Comparison of ENCODE assay signal across 18 mouse cellular contexts in the genomic region with DNA sequence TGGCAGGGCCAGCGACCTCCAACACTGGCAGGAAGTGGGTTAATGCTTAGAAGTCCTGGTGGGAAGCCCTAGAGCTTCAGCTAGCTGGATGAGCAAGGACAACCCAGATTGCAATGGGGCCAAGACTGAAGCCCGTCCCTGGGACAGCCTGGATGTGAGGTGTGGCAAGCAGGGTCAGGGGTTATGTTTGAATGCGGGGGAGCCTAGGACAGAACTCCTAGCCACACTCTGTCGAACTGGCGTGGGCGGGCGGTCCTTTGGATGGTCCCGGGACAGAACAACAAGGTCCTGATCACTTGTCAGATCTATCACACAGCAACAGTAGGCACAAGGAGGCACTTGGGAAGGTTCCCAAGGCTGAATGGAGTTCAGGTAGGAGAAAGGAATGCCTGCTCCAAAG.
DNase-seq lines count a peak whose midpoint lies in the region; ATAC-seq lines count a peak whose summit lies in the region.
"Had no signal": no experiment of that assay in that cellular context is flagged by ENCODE, and none has a peak within 500 bp of the region (broad histone marks: within the 10 kb centered on the region; RNA-seq: fewer than 3 reads in every experiment).

No protein-coding gene starts in this region.

- peak; percentile 26; the same call in 1 of the 2 replicates for ATAC-seq in liver, embryonic 12.5 days
- peak; percentile 72 for ATAC-seq in liver, embryonic 16.5 days (ENCODE audit: low read depth)
- ATAC-seq: forebrain, embryonic 13.5 days; forebrain, postnatal 0 days had no signal

- WGBS in embryonic facial prominence, embryonic 10.5 days = 81% methylated on average over 8 of the region's 8 CpGs
- 85% methylated on average over 8 of the region's 8 CpGs for WGBS in limb, embryonic 10.5 days
- 50% methylated on average over 8 of the region's 8 CpGs for WGBS in liver, embryonic 12.5 days (ENCODE audit: insufficient replicate concordance)
- WGBS in liver, embryonic 16.5 days (ENCODE audit: insufficient replicate concordance) = 64% methylated on average over 8 of the region's 8 CpGs

- H3K27me3 ChIP-seq in embryonic facial prominence, embryonic 10.5 days (replicated peaks; ENCODE audit: low read depth, poor library complexity, severe bottlenecking) = peaks cover 4% of the 10 kb centered on the region; the same call in 1 of the 2 replicates
- no peaks in the 10 kb centered on the region for H3K27me3 ChIP-seq in limb, embryonic 10.5 days (ENCODE audit: low read depth, poor library complexity, severe bottlenecking)
- H3K27me3 ChIP-seq in liver, embryonic 12.5 days (replicated peaks) = no peaks in the 10 kb centered on the region
- no peaks in the 10 kb centered on the region for H3K27me3 ChIP-seq in liver, embryonic 16.5 days (ENCODE audit: control insufficient read depth, insufficient read depth, low read depth, low read length)
- H3K27me3 ChIP-seq: forebrain, embryonic 13.5 days; hindbrain, embryonic 13.5 days had no signal

- H3K9me3 ChIP-seq in embryonic facial prominence, embryonic 10.5 days = no peaks in the 10 kb centered on the region
- no peaks in the 10 kb centered on the region for H3K9me3 ChIP-seq in limb, embryonic 10.5 days (replicated peaks)
- H3K9me3 ChIP-seq in liver, embryonic 12.5 days (replicated peaks) = no peaks in the 10 kb centered on the region
- no peaks in the 10 kb centered on the region for H3K9me3 ChIP-seq in liver, embryonic 16.5 days (replicated peaks; ENCODE audit: control insufficient read depth, low read length)
- H3K9me3 ChIP-seq: forebrain, embryonic 13.5 days; hindbrain, embryonic 13.5 days had no signal

- no peak overlapping the region for H3K4me2 ChIP-seq in liver, embryonic 12.5 days
- H3K4me2 ChIP-seq in liver, embryonic 16.5 days (ENCODE audit: low read depth, low read length) = peak overlapping the region; percentile 35; the same call in 1 of the 2 replicates
- H3K4me2 ChIP-seq: forebrain, embryonic 13.5 days; hindbrain, embryonic 13.5 days had no signal

- no peak overlapping the region for H3K9ac ChIP-seq in liver, embryonic 12.5 days
- H3K9ac ChIP-seq in liver, embryonic 16.5 days (ENCODE audit: low read depth, low read length) = no peak overlapping the region
- H3K9ac ChIP-seq: forebrain, embryonic 13.5 days; forebrain, postnatal 0 days; hindbrain, embryonic 13.5 days had no signal

- H3K27ac ChIP-seq in embryonic facial prominence, embryonic 10.5 days (replicated peaks) = 0 out of 2 replicates have a peak overlapping the region, but pooled peaks have one; percentile 20
- H3K27ac ChIP-seq in limb, embryonic 10.5 days = peak overlapping the region; percentile 20; the same call in 1 of the 2 replicates
- peak overlapping the region; percentile 41; the same call in 1 of the 2 replicates for H3K27ac ChIP-seq in liver, embryonic 12.5 days
- peak overlapping the region; percentile 60 for H3K27ac ChIP-seq in liver, embryonic 16.5 days (ENCODE audit: low read length)
- H3K27ac ChIP-seq: forebrain, embryonic 13.5 days; gastrocnemius, adult 2 months; hindbrain, embryonic 13.5 days had no signal

- intact Hi-C loops in left cerebral cortex, postnatal 4 days (cut with DNase I) = no loop called here

- H3K36me3 ChIP-seq in embryonic facial prominence, embryonic 10.5 days (replicated peaks) = no peaks in the 10 kb centered on the region
- no peaks in the 10 kb centered on the region for H3K36me3 ChIP-seq in limb, embryonic 10.5 days
- H3K36me3 ChIP-seq in liver, embryonic 12.5 days = no peaks in the 10 kb centered on the region
- H3K36me3 ChIP-seq in liver, embryonic 16.5 days (ENCODE audit: control insufficient read depth, insufficient read depth) = no peaks in the 10 kb centered on the region
- H3K36me3 ChIP-seq: hindbrain, embryonic 13.5 days had no signal

- no peak overlapping the region for H3K4me3 ChIP-seq in embryonic facial prominence, embryonic 10.5 days
- H3K4me3 ChIP-seq in limb, embryonic 10.5 days = no peak overlapping the region
- H3K4me3 ChIP-seq in liver, embryonic 12.5 days = no peak overlapping the region
- H3K4me3 ChIP-seq in liver, embryonic 16.5 days (ENCODE audit: low read depth, low read length) = peak overlapping the region; percentile 20; the same call in 1 of the 2 replicates
- H3K4me3 ChIP-seq: forebrain, embryonic 13.5 days; gastrocnemius, adult 2 months; hindbrain, embryonic 13.5 days had no signal

- DNase-seq in embryonic facial prominence, embryonic 10.5 days (ENCODE audit: low spot score) = no peak
- DNase-seq in limb, embryonic 10.5 days (ENCODE audit: low spot score) = no peak
- DNase-seq in left cerebral cortex, postnatal 4 days = no peak
- no peak for DNase-seq in natural killer cell, adult 2 months (ENCODE audit: low spot score in 2 of 2)
- DNase-seq in layer of hippocampus, adult 8-10 months (ENCODE audit: low spot score in 2 of 2) = no peak
- DNase-seq: adrenal gland, adult 2 months; adrenal gland, postnatal 25 days; cerebellum, adult 18-20 months; cerebellum, adult 9-11 months; cerebellum, postnatal 36 days; forebrain, postnatal 0 days; gastrocnemius, adult 2 months; gastrocnemius, postnatal 25 days; heart, postnatal 14 days had no signal

- peaks cover 13% of the 10 kb centered on the region; the same call in 1 of the 2 replicates for H3K4me1 ChIP-seq in embryonic facial prominence, embryonic 10.5 days
- 0 out of 2 replicates have a peak, but pooled peaks cover 3% of the 10 kb centered on the region for H3K4me1 ChIP-seq in limb, embryonic 10.5 days
- H3K4me1 ChIP-seq in liver, embryonic 12.5 days = peaks cover 9% of the 10 kb centered on the region; the same call in 1 of the 2 replicates
- peaks cover 6% of the 10 kb centered on the region for H3K4me1 ChIP-seq in liver, embryonic 16.5 days (ENCODE audit: control insufficient read depth, low read depth, low read length)
- H3K4me1 ChIP-seq: forebrain, embryonic 13.5 days; hindbrain, embryonic 13.5 days had no signal
